Mouse (Mus musculus): ENCODE measurements at regions not wholly inside any gene's neighbourhood (a gene's known extent, or its start where the extent isn't known, plus 50 kb on each side); places are given as distances from the start of the nearest gene placed in this dataset.

GRCm38 (mm10) chr4:80691774-80692485 lies 142.0 kb upstream of the Tyrp1 start:
- intact Hi-C loops (cut with DNase I), result no loop called here
- no peak for DNase-seq

- intact Hi-C loops (cut with DNase I), result no loop called here
- DNase-seq, result no peak
Measured at GRCm38 (mm10) chr4:80712698-80713097, 121.2 kb upstream of the Tyrp1 start.

- DNase-seq, result no peak
- intact Hi-C loops (cut with DNase I), result no loop called here
Measured at GRCm38 (mm10) chr4:80744975-80745734, 88.8 kb upstream of the Tyrp1 start.

GRCm38 (mm10) chr4:80752259-80752658 lies 81.7 kb upstream of the Tyrp1 start:
- no peak for DNase-seq
- intact Hi-C loops (cut with DNase I), result no loop called here

- DNase-seq, result no peak
- intact Hi-C loops (cut with DNase I), result no loop called here
Measured at GRCm38 (mm10) chr4:80756114-80756513, 77.8 kb upstream of the Tyrp1 start.

GRCm38 (mm10) chr4:80764024-80764423 lies 69.9 kb upstream of the Tyrp1 start:
- DNase-seq, result no peak
- intact Hi-C loops (cut with DNase I), result loop anchor here (10.0 kb wide), 1 partner anchor 579 kb away; no protein-coding TSS in a partner anchor

- intact Hi-C loops (cut with DNase I), result loop anchor here (10.0 kb wide), 1 partner anchor 581 kb away; no protein-coding TSS in a partner anchor
- peak; percentile 2 to 16 for DNase-seq
Measured at GRCm38 (mm10) chr4:80765781-80766180, 68.1 kb upstream of the Tyrp1 start.

GRCm38 (mm10) chr4:80767447-80767846 lies 66.5 kb upstream of the Tyrp1 start:
- no peak for DNase-seq
- intact Hi-C loops (cut with DNase I), result loop anchor here (10.0 kb wide), 1 partner anchor 583 kb away; no protein-coding TSS in a partner anchor
